In genomic region chr5:135727871-135728270, GRCm38 (mm10) we compare ENCODE assay signal across 24 mouse cellular contexts. TPM values are rescaled to one million over a fixed set of nuclear protein-coding genes. Genes with fewer than 3 reads are reported as not detected.
DNase-seq lines count a peak whose midpoint lies in the region; ATAC-seq and TF ChIP-seq lines count a peak whose summit lies in the region.
"Had no signal": no experiment of that assay in that cellular context is flagged by ENCODE, and none has a peak within 500 bp of the region (broad histone marks: within the 10 kb centered on the region; RNA-seq: fewer than 3 reads in every experiment).

No protein-coding gene starts in this region.

- 94% methylated on average over 9 of the region's 9 CpGs for WGBS in intestine, postnatal 0 days
- 89% methylated on average over 9 of the region's 9 CpGs for WGBS in intestine, embryonic 15.5 days
- WGBS in neural tube, embryonic 12.5 days, result 95% methylated on average over 9 of the region's 9 CpGs
- 96% methylated on average over 9 of the region's 9 CpGs for WGBS in neural tube, embryonic 15.5 days

- H3K4me2 ChIP-seq in intestine, postnatal 0 days (replicated peaks; ENCODE audit: low read depth), result no peak overlapping the region
- no peak overlapping the region for H3K4me2 ChIP-seq in intestine, embryonic 15.5 days (replicated peaks)
- no peak overlapping the region for H3K4me2 ChIP-seq in neural tube, embryonic 12.5 days (replicated peaks)
- no peak overlapping the region for H3K4me2 ChIP-seq in neural tube, embryonic 15.5 days
- H3K4me2 ChIP-seq: heart, embryonic 12.5 days; heart, embryonic 15.5 days had no signal

- no peak overlapping the region for H3K9ac ChIP-seq in intestine, postnatal 0 days (ENCODE audit: low read depth, low read length)
- H3K9ac ChIP-seq in intestine, embryonic 15.5 days, result no peak overlapping the region
- H3K9ac ChIP-seq in neural tube, embryonic 12.5 days, result 0 out of 2 replicates have a peak overlapping the region, but pooled peaks have one; percentile 8
- no peak overlapping the region for H3K9ac ChIP-seq in neural tube, embryonic 15.5 days (replicated peaks)

- TF ChIP-seq CTCF in intestine, postnatal 0 days (IDR thresholded peaks at IDR 0.05; ENCODE audit: low read depth), result no peak

- no peaks in the 10 kb centered on the region for H3K27me3 ChIP-seq in intestine, postnatal 0 days (replicated peaks; ENCODE audit: control insufficient read depth, insufficient read depth, low read length)
- H3K27me3 ChIP-seq in intestine, embryonic 15.5 days (replicated peaks), result no peaks in the 10 kb centered on the region
- no peaks in the 10 kb centered on the region for H3K27me3 ChIP-seq in neural tube, embryonic 12.5 days (replicated peaks)
- no peaks in the 10 kb centered on the region for H3K27me3 ChIP-seq in neural tube, embryonic 15.5 days (replicated peaks)
- H3K27me3 ChIP-seq: forebrain, embryonic 13.5 days; heart, embryonic 12.5 days; heart, embryonic 15.5 days; hindbrain, embryonic 13.5 days had no signal

- ATAC-seq in intestine, postnatal 0 days, result no peak
- ATAC-seq in intestine, embryonic 15.5 days, result no peak
- ATAC-seq in neural tube, embryonic 12.5 days (ENCODE audit: low FRiP score, low read depth), result no peak
- no peak for ATAC-seq in neural tube, embryonic 15.5 days (ENCODE audit: low FRiP score)
- ATAC-seq: forebrain, embryonic 13.5 days; forebrain, embryonic 16.5 days; hindbrain, embryonic 16.5 days had no signal

- H3K9me3 ChIP-seq in intestine, postnatal 0 days (ENCODE audit: control insufficient read depth), result no peaks in the 10 kb centered on the region
- no peaks in the 10 kb centered on the region for H3K9me3 ChIP-seq in intestine, embryonic 15.5 days
- no peaks in the 10 kb centered on the region for H3K9me3 ChIP-seq in neural tube, embryonic 12.5 days
- no peaks in the 10 kb centered on the region for H3K9me3 ChIP-seq in neural tube, embryonic 15.5 days (replicated peaks)
- H3K9me3 ChIP-seq: forebrain, embryonic 10.5 days; forebrain, embryonic 13.5 days; heart, embryonic 12.5 days; heart, embryonic 15.5 days; hindbrain, embryonic 13.5 days had no signal

- DNase-seq in heart, adult 11 months, result peak; percentile 91
- DNase-seq in heart, adult 18-20 months, result no peak
- DNase-seq in left cerebral cortex, adult 18-20 months (ENCODE audit: low spot score in 2 of 2), result no peak
- DNase-seq: adrenal gland, postnatal 10 days; cerebellum, adult 18-20 months; cerebellum, adult 9-10 months; cerebellum, postnatal 14 days; gastrocnemius, postnatal 10 days; gastrocnemius, postnatal 36 days; heart, postnatal 14 days had no signal

- 0 out of 2 replicates have a peak overlapping the region, but pooled peaks have one; percentile 85 for H3K27ac ChIP-seq in intestine, postnatal 0 days (ENCODE audit: low read depth, low read length)
- no peak overlapping the region for H3K27ac ChIP-seq in intestine, embryonic 15.5 days
- no peak overlapping the region for H3K27ac ChIP-seq in neural tube, embryonic 12.5 days
- no peak overlapping the region for H3K27ac ChIP-seq in neural tube, embryonic 15.5 days (replicated peaks)

- peaks cover 52% of the 10 kb centered on the region for H3K36me3 ChIP-seq in intestine, postnatal 0 days (ENCODE audit: control insufficient read depth, insufficient read depth)
- H3K36me3 ChIP-seq in intestine, embryonic 15.5 days, result peaks cover 32% of the 10 kb centered on the region
- H3K36me3 ChIP-seq in neural tube, embryonic 12.5 days, result peaks cover 48% of the 10 kb centered on the region
- peaks cover 44% of the 10 kb centered on the region for H3K36me3 ChIP-seq in neural tube, embryonic 15.5 days

- H3K4me3 ChIP-seq in intestine, postnatal 0 days (ENCODE audit: low read depth, low read length), result no peak overlapping the region
- no peak overlapping the region for H3K4me3 ChIP-seq in intestine, embryonic 15.5 days (replicated peaks)
- no peak overlapping the region for H3K4me3 ChIP-seq in neural tube, embryonic 12.5 days
- H3K4me3 ChIP-seq in neural tube, embryonic 15.5 days (replicated peaks), result no peak overlapping the region
- H3K4me3 ChIP-seq: forebrain, embryonic 13.5 days; heart, embryonic 12.5 days; heart, embryonic 15.5 days; hindbrain, embryonic 13.5 days had no signal

- peaks cover 12% of the 10 kb centered on the region for H3K4me1 ChIP-seq in intestine, postnatal 0 days (replicated peaks; ENCODE audit: control insufficient read depth, insufficient read depth, low read length)
- peaks cover 34% of the 10 kb centered on the region for H3K4me1 ChIP-seq in intestine, embryonic 15.5 days (replicated peaks)
- peaks cover 43% of the 10 kb centered on the region for H3K4me1 ChIP-seq in neural tube, embryonic 12.5 days
- H3K4me1 ChIP-seq in neural tube, embryonic 15.5 days, result peaks cover 36% of the 10 kb centered on the region

RNA-seq across cellular contexts. Expression of gene Tmem120a, which starts 16.4 kb away (rescaled TPM):
- 10 to 100 TPM; 14.3 to 16.3 TPM for total RNA-seq in heart, adult 18-20 months (2021)
- polyA plus RNA-seq in intestine, postnatal 0 days (2015; fragmentation: Nextera tagmentation; extraction: Ambion mirVana), result 127 and 132 TPM in 2 replicates
- 44.8 and 52.8 TPM in 2 replicates for polyA plus RNA-seq in intestine, embryonic 15.5 days (2015; fragmentation: Nextera tagmentation; extraction: Ambion mirVana)
- polyA plus RNA-seq in neural tube, embryonic 12.5 days (2016; fragmentation: Nextera tagmentation; extraction: Ambion mirVana), result 73.5 and 74.7 TPM in 2 replicates
- 73.6 and 88.2 TPM in 2 replicates for polyA plus RNA-seq in neural tube, embryonic 15.5 days (2015; fragmentation: Nextera tagmentation; extraction: Ambion mirVana)
- total RNA-seq in left cerebral cortex, adult 18-20 months (2021), result 10 to 100 TPM; 18.3 to 22.4 TPM

RNA-seq across cellular contexts. Expression of gene Styxl1, which starts 50.3 kb away (rescaled TPM):
- not detected for total RNA-seq in heart, adult 18-20 months (2021)
- polyA plus RNA-seq in intestine, postnatal 0 days (2015; fragmentation: Nextera tagmentation; extraction: Ambion mirVana), result 0.21 and 0.27 TPM in 2 replicates
- polyA plus RNA-seq in intestine, embryonic 15.5 days (2015; fragmentation: Nextera tagmentation; extraction: Ambion mirVana), result 0.24 and 0.30 TPM in 2 replicates
- polyA plus RNA-seq in neural tube, embryonic 12.5 days (2016; fragmentation: Nextera tagmentation; extraction: Ambion mirVana), result 0.30 TPM in 1 of 2 replicates, not detected in the other
- polyA plus RNA-seq in neural tube, embryonic 15.5 days (2015; fragmentation: Nextera tagmentation; extraction: Ambion mirVana), result 0.36 and 0.88 TPM in 2 replicates
- total RNA-seq in left cerebral cortex, adult 18-20 months (2021), result not detected
- total RNA-seq: ES-E14; gastrocnemius, adult 18-20 months; gastrocnemius, postnatal 10 days; gastrocnemius, postnatal 36 days; hematopoietic stem cell, adult 5-6 weeks had no signal
- polyA plus RNA-seq: heart, embryonic 12.5 days had no signal

RNA-seq across cellular contexts. Expression of gene Mdh2, which starts 50.4 kb away (rescaled TPM):
- total RNA-seq in heart, adult 18-20 months (2021), result 1,000 to 10,000 TPM; 1,865 to 1,976 TPM
- polyA plus RNA-seq in intestine, postnatal 0 days (2015; fragmentation: Nextera tagmentation; extraction: Ambion mirVana), result 798 and 872 TPM in 2 replicates
- 688 and 736 TPM in 2 replicates for polyA plus RNA-seq in intestine, embryonic 15.5 days (2015; fragmentation: Nextera tagmentation; extraction: Ambion mirVana)
- 606 and 613 TPM in 2 replicates for polyA plus RNA-seq in neural tube, embryonic 12.5 days (2016; fragmentation: Nextera tagmentation; extraction: Ambion mirVana)
- polyA plus RNA-seq in neural tube, embryonic 15.5 days (2015; fragmentation: Nextera tagmentation; extraction: Ambion mirVana), result 658 and 665 TPM in 2 replicates
- 100 to 1,000 TPM; 431 to 433 TPM for total RNA-seq in left cerebral cortex, adult 18-20 months (2021)

RNA-seq across cellular contexts. Expression of gene Por, which starts 58.0 kb away (rescaled TPM):
- total RNA-seq in heart, adult 18-20 months (2021), result 10 to 100 TPM; 66.4 to 82.7 TPM
- polyA plus RNA-seq in intestine, postnatal 0 days (2015; fragmentation: Nextera tagmentation; extraction: Ambion mirVana), result 82.3 and 91.7 TPM in 2 replicates
- polyA plus RNA-seq in intestine, embryonic 15.5 days (2015; fragmentation: Nextera tagmentation; extraction: Ambion mirVana), result 86.0 TPM in 2 replicates
- 112 and 113 TPM in 2 replicates for polyA plus RNA-seq in neural tube, embryonic 12.5 days (2016; fragmentation: Nextera tagmentation; extraction: Ambion mirVana)
- polyA plus RNA-seq in neural tube, embryonic 15.5 days (2015; fragmentation: Nextera tagmentation; extraction: Ambion mirVana), result 91.6 and 92.1 TPM in 2 replicates
- 10 to 100 TPM; 87.6 to 90.4 TPM for total RNA-seq in left cerebral cortex, adult 18-20 months (2021)
